Mouse (Mus musculus): ENCODE measurements around the gene Rpl36al. TPM values are rescaled to one million over a fixed set of nuclear protein-coding genes. Genes with fewer than 3 reads are reported as not detected.

Gene Rpl36al
- 100 to 1,000 TPM; 460 to 521 TPM for total RNA-seq (2023)

GRCm38 (mm10) chr12:69183583-69184308, at the start of gene Rpl36al, which contains the start of gene Mgat2:
TSS of gene Rpl36al (minus strand) at chr12:69184083.
TSS of gene Mgat2 (plus strand) at chr12:69184157.

GRCm38 (mm10) chr12:69227776-69228466, 44.0 kb upstream of the Rpl36al start, which contains the start of gene Pole2:
TSS of gene Pole2 (minus strand) at chr12:69228195.

GRCm38 (mm10) chr12:69204052-69204833, 20.4 kb upstream of the Rpl36al start, which contains the start of gene Gm49384:
TSS of gene Gm49384 (minus strand) at chr12:69204267.

GRCm38 (mm10) chr12:69198164-69198535, 14.3 kb upstream of the Rpl36al start, which contains the start of gene Dnaaf2:
TSS of gene Dnaaf2 (minus strand) at chr12:69198429.

GRCm38 (mm10) chr12:69196444-69197377, 12.8 kb upstream of the Rpl36al start, which contains the start of gene Gm49383:
TSS of gene Gm49383 (minus strand) at chr12:69197104.

GRCm38 (mm10) chr12:69168461-69169106, 15.3 kb downstream of the Rpl36al start, which contains the start of gene Lrr1:
TSS of gene Lrr1 (plus strand) at chr12:69168814.

GRCm38 (mm10) chr12:69158765-69159577, 24.9 kb downstream of the Rpl36al start, which contains the start of gene Rps29:
TSS of gene Rps29 (minus strand) at chr12:69159186.

Other genes with a start within 250 kb of the Rpl36al start
- gene Rps29, start 24.9 kb downstream of the Rpl36al start, total RNA-seq (2023) = 1,000 to 10,000 TPM; 2,811 to 3,619 TPM
- gene Lrr1, start 15.3 kb downstream of the Rpl36al start, total RNA-seq (2023) = not detected
- 10 to 100 TPM; 54.5 to 55.0 TPM for gene Mgat2, start 74 bp upstream of the Rpl36al start, total RNA-seq (2023)
- gene Gm49383, start 13.0 kb upstream of the Rpl36al start, total RNA-seq (2023) = 1 to 10 TPM; 3.2 to 6.0 TPM
- gene Dnaaf2, start 14.3 kb upstream of the Rpl36al start, total RNA-seq (2023) = under 1 TPM; 0.73 to 0.76 TPM
- 1 to 10 TPM; 3.6 to 3.9 TPM for gene Gm49384, start 20.2 kb upstream of the Rpl36al start, total RNA-seq (2023)
- 1 to 10 TPM; 2.7 to 4.6 TPM for gene Pole2, start 44.1 kb upstream of the Rpl36al start, total RNA-seq (2023)
- 1 to 10 TPM; 2.9 to 4.9 TPM for gene Klhdc1, start 57.1 kb upstream of the Rpl36al start, total RNA-seq (2023)
- gene Klhdc2, start 112.6 kb upstream of the Rpl36al start, total RNA-seq (2023) = 10 to 100 TPM; 20.8 to 22.3 TPM
- gene Nemf, start 173.1 kb upstream of the Rpl36al start, total RNA-seq (2023) = 10 to 100 TPM; 58.9 to 67.5 TPM
- gene Arf6, start 188.1 kb upstream of the Rpl36al start, total RNA-seq (2023) = 100 to 1,000 TPM; 220 to 221 TPM
- gene Gm9887, start 188.4 kb upstream of the Rpl36al start, total RNA-seq (2023) = 1 to 10 TPM; 2.9 to 3.4 TPM

Measured in monocyte, adult 59 days (primary cell).